Mouse (Mus musculus) embryonic facial prominence, embryonic 13.5 days (tissue): ENCODE data around the gene Serf2. TPM values are rescaled to one million over a fixed set of nuclear protein-coding genes. Genes with fewer than 3 reads are reported as not detected.

Experiments
- ATAC-seq: fragments of 200-750 bp; cut with Nextera tagmentation; 2 replicates; pipeline ENCODE4 v1.8.0; 2017; ENCODE audit warnings: low read depth; ENCODE audit not compliant: insufficient number of reproducible peaks, insufficient read depth, low FRiP score, low TSS enrichment
- H3K27ac ChIP-seq: fragments of 300-500 bp; sonication (generic); 2 replicates; pipeline ENCODE4 v1.5.1; 2015; ENCODE audit warnings: moderate library complexity, mild to moderate bottlenecking, inconsistent platforms
- H3K27me3 ChIP-seq: fragments of 300-500 bp; sonication (generic); 2 replicates; pipeline ENCODE4 v1.6.1; 2015; ENCODE audit warnings: mild to moderate bottlenecking, inconsistent platforms
- H3K36me3 ChIP-seq: fragments of 300-500 bp; sonication (generic); 2 replicates; pipeline ENCODE4 v1.6.1; 2015; ENCODE audit warnings: mild to moderate bottlenecking, inconsistent platforms
- H3K4me1 ChIP-seq: fragments of 300-500 bp; sonication (generic); 2 replicates; pipeline ENCODE4 v1.6.1; 2015; ENCODE audit warnings: inconsistent platforms
- H3K4me2 ChIP-seq: fragments of 300-500 bp; sonication (generic); 2 replicates; pipeline ENCODE4 v1.6.1; 2015; ENCODE audit warnings: moderate library complexity, mild to moderate bottlenecking, inconsistent platforms
- H3K4me3 ChIP-seq: fragments of 300-500 bp; sonication (generic); 2 replicates; pipeline ENCODE4 v1.5.1; 2015; ENCODE audit warnings: mild to moderate bottlenecking, inconsistent platforms
- H3K9ac ChIP-seq: fragments of 300-500 bp; sonication (generic); 2 replicates; pipeline ENCODE4 v1.6.1; 2015; ENCODE audit warnings: mild to moderate bottlenecking, inconsistent platforms
- H3K9me3 ChIP-seq: fragments of 300-500 bp; sonication (generic); 2 replicates; pipeline ENCODE4 v1.6.1; 2016; ENCODE audit warnings: inconsistent platforms
- WGBS: fragments of 180-500 bp; shearing (Covaris S2); methylation state at CpG from one replicate; pipeline ENCODE4 v1.1.7; 2015; ENCODE audit warnings: mixed read lengths; 5-methylcytosine and 5-hydroxymethylcytosine counted together
- polyA plus RNA-seq: library from polyadenylated mRNA; unstranded; fragments of >200 nt; fragmentation: Nextera tagmentation; extraction: Ambion mirVana; gene quantifications from 2 replicates; pipeline ENCODE4 v1.2.1, GENCODE M21; 2015

Gene Serf2
- 552 and 638 TPM in 2 replicates for polyA plus RNA-seq

- peak; percentile 97 for ATAC-seq
- Histone ChIP-seq H3K27me3 (no peaks in the 10 kb centered on the region), H3K4me3 (peak within 1 kb of the TSS; percentile 97), H3K36me3 (peaks cover 27% of the 10 kb centered on the region), H3K4me2 (peak within 1 kb of the TSS; percentile 87), H3K9ac (peak within 1 kb of the TSS; percentile 97), H3K27ac (peak within 1 kb of the TSS; percentile 97), H3K4me1 (peaks cover 27% of the 10 kb centered on the region), H3K9me3 (no peaks in the 10 kb centered on the region)
- under 1% methylated on average over 73 of the region's 74 CpGs for WGBS
Observed at GRCm38 (mm10) chr2:121448739-121449535, at the start of gene Serf2. Serf2 (plus strand) TSS chr2:121449195.

DNA sequence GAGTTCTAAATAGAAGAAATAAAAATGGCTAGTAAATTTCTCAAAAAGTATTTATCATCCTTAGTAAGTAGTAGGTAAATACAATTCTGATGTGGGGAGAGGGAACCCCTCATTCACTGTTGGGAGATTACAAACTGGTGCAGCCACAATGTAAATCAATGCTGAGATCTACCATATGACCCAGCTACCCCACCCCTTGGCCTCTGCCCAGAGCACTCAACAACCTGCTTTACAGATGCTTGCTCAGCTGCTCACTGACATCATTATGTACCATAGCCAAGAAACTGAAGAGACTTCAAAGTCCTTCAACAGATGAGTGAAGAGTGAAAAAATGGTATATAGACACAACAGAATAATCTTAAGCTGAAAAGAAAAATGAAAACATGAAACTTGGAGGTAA is 45.7 kb upstream of the Serf2 start:
- Histone ChIP-seq H3K36me3 (no peaks in the 10 kb centered on the region), H3K4me1 (no peaks in the 10 kb centered on the region), H3K9ac (no peak overlapping the region), H3K4me3 (no peak overlapping the region), H3K4me2 (no peak overlapping the region), H3K27ac (no peak overlapping the region), H3K27me3 (no peaks in the 10 kb centered on the region), H3K9me3 (no peaks in the 10 kb centered on the region)
- ATAC-seq, result no peak

DNA sequence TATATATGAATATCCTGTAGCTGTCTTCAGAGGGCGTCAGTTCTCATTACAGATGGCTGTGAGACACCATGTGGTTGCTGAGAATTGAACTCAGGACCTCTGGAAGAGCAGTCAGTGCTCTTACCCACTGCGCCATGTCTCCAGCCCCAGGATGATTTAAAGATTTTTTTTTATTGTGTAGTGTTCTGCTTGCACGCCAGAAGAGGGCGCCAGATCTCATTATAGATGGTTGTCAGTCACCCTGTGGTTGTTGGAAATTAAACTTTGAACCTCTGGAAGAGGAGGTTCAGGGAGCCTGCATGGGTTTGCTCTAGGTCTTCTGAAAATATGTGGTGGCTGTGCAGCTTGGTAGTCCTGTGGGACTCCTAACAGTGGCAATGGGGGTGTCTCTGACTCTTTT is 40.8 kb upstream of the Serf2 start:
- WGBS, result 29% methylated on average over 4 of the region's 4 CpGs
- H3K9me3 ChIP-seq, result no peaks in the 10 kb centered on the region
- H3K9ac ChIP-seq, result no peak overlapping the region
- H3K4me3 ChIP-seq, result no peak overlapping the region
- no peaks in the 10 kb centered on the region for H3K27me3 ChIP-seq
- H3K4me1 ChIP-seq, result no peaks in the 10 kb centered on the region; the same call in 1 of the 2 replicates
- no peak overlapping the region for H3K27ac ChIP-seq
- no peak for ATAC-seq
- H3K36me3 ChIP-seq, result no peaks in the 10 kb centered on the region
- H3K4me2 ChIP-seq, result no peak overlapping the region

GRCm38 (mm10) chr2:121412843-121413386 is 36.1 kb upstream of the Serf2 start:
- peak overlapping the region; percentile 73 for H3K4me3 ChIP-seq
- peaks cover 21% of the 10 kb centered on the region for H3K4me1 ChIP-seq
- H3K36me3 ChIP-seq, result peaks cover 10% of the 10 kb centered on the region
- H3K4me2 ChIP-seq, result peak overlapping the region; percentile 68
- peak overlapping the region; percentile 98 for H3K9ac ChIP-seq
- H3K27ac ChIP-seq, result peak overlapping the region; percentile 95
- H3K27me3 ChIP-seq, result no peaks in the 10 kb centered on the region
- 0 out of 2 replicates have a peak, but pooled peaks have one; percentile 0 for ATAC-seq
- no peaks in the 10 kb centered on the region for H3K9me3 ChIP-seq
- WGBS, result 12% methylated on average over 4 of the region's 4 CpGs

DNA sequence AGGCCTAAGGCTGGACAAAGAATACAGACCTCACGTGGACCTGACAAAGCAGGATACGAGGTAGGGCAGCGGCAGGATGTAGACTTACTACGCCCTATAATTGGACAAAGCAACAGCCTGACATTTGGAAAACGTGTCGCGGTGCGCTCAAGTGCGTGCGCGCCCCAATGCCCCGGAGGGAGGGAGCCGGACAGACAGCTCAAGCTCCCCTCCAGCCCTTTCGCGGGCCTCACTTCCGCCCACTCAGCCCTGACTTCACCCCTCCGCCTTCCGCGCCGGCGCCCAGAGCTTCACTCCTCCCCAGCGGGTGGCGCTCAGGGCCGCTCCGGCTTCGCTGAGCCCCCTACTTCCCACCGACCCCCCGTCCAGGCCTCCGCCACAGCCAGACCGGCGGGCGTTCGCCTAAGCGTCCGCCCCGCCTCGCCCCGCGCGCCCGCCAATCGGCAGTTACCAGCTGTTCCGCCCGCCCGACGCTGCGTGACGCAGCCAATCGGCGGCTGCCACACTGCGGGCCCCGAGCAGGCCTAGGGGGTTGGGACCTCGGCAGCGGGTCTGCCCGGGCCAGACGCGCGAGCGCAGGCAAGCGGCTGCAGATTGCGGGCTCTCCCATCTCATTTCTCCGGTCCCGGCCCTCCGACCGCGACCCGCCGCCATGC is 35.5 kb upstream of the Serf2 start, which contains the start of the genes Pdia3 and Catsper2:
Pdia3 (plus strand) TSS at position 389 of the 656 bp plus-strand sequence.
Catsper2 (minus strand) TSS at position 406 of the 656 bp plus-strand sequence.
- peaks cover 16% of the 10 kb centered on the region for H3K36me3 ChIP-seq
- peaks cover 21% of the 10 kb centered on the region for H3K4me1 ChIP-seq
- peak; percentile 100 for ATAC-seq
- H3K4me3 ChIP-seq, result peak within 1 kb of the TSS; percentile 73
- peak within 1 kb of the TSS; percentile 68 for H3K4me2 ChIP-seq
- peak within 1 kb of the TSS; percentile 95 for H3K27ac ChIP-seq
- no peaks in the 10 kb centered on the region for H3K9me3 ChIP-seq
- no peaks in the 10 kb centered on the region for H3K27me3 ChIP-seq
- under 1% methylated on average over 65 of the region's 68 CpGs for WGBS
- H3K9ac ChIP-seq, result peak within 1 kb of the TSS; percentile 98

- peak; percentile 50 for ATAC-seq
- under 1% methylated on average over 32 of the region's 32 CpGs for WGBS
- no peaks in the 10 kb centered on the region for H3K9me3 ChIP-seq
- H3K4me3 ChIP-seq, result peak overlapping the region; percentile 73
- H3K27ac ChIP-seq, result peak overlapping the region; percentile 95
- H3K4me1 ChIP-seq, result peaks cover 24% of the 10 kb centered on the region
- peaks cover 21% of the 10 kb centered on the region for H3K36me3 ChIP-seq
- H3K27me3 ChIP-seq, result no peaks in the 10 kb centered on the region
- H3K4me2 ChIP-seq, result peak overlapping the region; percentile 68
- H3K9ac ChIP-seq, result peak overlapping the region; percentile 98
Observed at GRCm38 (mm10) chr2:121414139-121414685, 34.8 kb upstream of the Serf2 start.

GRCm38 (mm10) chr2:121415103-121415502 is 33.9 kb upstream of the Serf2 start:
- Histone ChIP-seq H3K27ac (no peak overlapping the region), H3K4me3 (peak overlapping the region; percentile 73), H3K4me1 (peaks cover 24% of the 10 kb centered on the region), H3K4me2 (peak overlapping the region; percentile 68), H3K9me3 (no peaks in the 10 kb centered on the region), H3K9ac (peak overlapping the region; percentile 62), H3K36me3 (peaks cover 26% of the 10 kb centered on the region), H3K27me3 (no peaks in the 10 kb centered on the region)
- 57% methylated on average over 3 of the region's 3 CpGs for WGBS
- ATAC-seq, result no peak

GRCm38 (mm10) chr2:121415591-121415990 is 33.4 kb upstream of the Serf2 start:
- no peaks in the 10 kb centered on the region for H3K9me3 ChIP-seq
- H3K27me3 ChIP-seq, result no peaks in the 10 kb centered on the region
- H3K4me1 ChIP-seq, result peaks cover 24% of the 10 kb centered on the region
- no peak for ATAC-seq
- peak overlapping the region; percentile 62 for H3K9ac ChIP-seq
- peak overlapping the region; percentile 68 for H3K4me2 ChIP-seq
- WGBS, result 73% methylated on average over 3 of the region's 3 CpGs
- peak overlapping the region; percentile 73 for H3K4me3 ChIP-seq
- peaks cover 30% of the 10 kb centered on the region for H3K36me3 ChIP-seq
- H3K27ac ChIP-seq, result no peak overlapping the region

DNA sequence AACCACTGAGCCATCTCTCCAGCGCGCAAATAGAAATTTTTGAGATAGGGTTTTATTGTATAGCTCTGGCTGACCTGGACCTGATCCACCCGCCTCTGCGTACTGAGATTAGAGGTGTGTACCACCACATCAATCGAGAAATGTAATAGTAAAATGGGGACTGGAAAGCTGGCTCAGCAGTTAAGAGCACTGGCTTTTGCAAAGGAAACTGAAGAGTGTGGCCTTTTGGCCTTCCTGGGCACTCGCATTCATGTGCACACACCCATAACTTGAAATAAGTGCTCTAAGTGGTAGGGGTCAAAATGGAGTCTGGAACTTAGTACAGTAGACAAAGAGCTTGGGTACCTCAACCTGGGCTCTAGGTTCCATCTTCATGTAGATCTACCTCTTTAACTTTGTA is 32.6 kb upstream of the Serf2 start:
- peaks cover 24% of the 10 kb centered on the region for H3K4me1 ChIP-seq
- H3K9ac ChIP-seq, result no peak overlapping the region
- no peak for ATAC-seq
- 92% methylated on average over 6 of the region's 6 CpGs for WGBS
- no peaks in the 10 kb centered on the region for H3K27me3 ChIP-seq
- H3K36me3 ChIP-seq, result peaks cover 35% of the 10 kb centered on the region
- no peak overlapping the region for H3K27ac ChIP-seq
- H3K9me3 ChIP-seq, result no peaks in the 10 kb centered on the region
- H3K4me3 ChIP-seq, result peak overlapping the region; percentile 73; the same call in 1 of the 2 replicates
- H3K4me2 ChIP-seq, result peak overlapping the region; percentile 68

DNA sequence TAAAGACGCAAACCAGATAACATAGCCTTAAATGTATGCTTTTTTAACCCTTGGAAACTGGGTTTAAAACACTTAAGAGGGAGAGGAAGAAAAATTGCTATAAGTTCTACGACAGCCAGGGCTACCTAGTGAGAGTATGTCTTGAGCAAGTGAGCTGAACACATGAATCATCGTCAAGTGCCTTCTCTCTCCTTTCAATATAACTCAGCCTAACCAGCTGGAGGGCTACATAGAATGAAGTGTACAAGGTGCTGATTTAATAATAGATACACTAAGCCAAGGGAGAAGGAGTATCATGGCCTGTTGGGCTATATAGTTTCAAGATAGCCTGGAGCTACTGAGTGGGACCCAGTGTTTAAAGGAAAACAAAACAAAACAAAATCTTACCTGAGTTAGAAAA is 30.5 kb upstream of the Serf2 start:
- 92% methylated on average over 3 of the region's 3 CpGs for WGBS

GRCm38 (mm10) chr2:121423166-121423565 is 25.8 kb upstream of the Serf2 start:
- H3K27ac ChIP-seq, result no peak overlapping the region

More for the DNA sequence above, 30.5 kb upstream of the Serf2 start:
- Histone ChIP-seq H3K9ac (no peak overlapping the region), H3K4me1 (peaks cover 24% of the 10 kb centered on the region), H3K27ac (no peak overlapping the region), H3K4me2 (no peak overlapping the region), H3K9me3 (no peaks in the 10 kb centered on the region), H3K27me3 (no peaks in the 10 kb centered on the region), H3K36me3 (peaks cover 54% of the 10 kb centered on the region), H3K4me3 (no peak overlapping the region)
- no peak for ATAC-seq

More at GRCm38 (mm10) chr2:121423166-121423565, 25.8 kb upstream of the Serf2 start:
- ATAC-seq, result no peak
- peaks cover 87% of the 10 kb centered on the region for H3K36me3 ChIP-seq
- no peaks in the 10 kb centered on the region for H3K9me3 ChIP-seq
- no peak overlapping the region for H3K4me3 ChIP-seq
- no peak overlapping the region for H3K4me2 ChIP-seq
- H3K4me1 ChIP-seq, result 0 out of 2 replicates have a peak, but pooled peaks cover 3% of the 10 kb centered on the region
- no peak overlapping the region for H3K9ac ChIP-seq
- WGBS, result 92% methylated on average over 2 of the region's 2 CpGs
- H3K27me3 ChIP-seq, result no peaks in the 10 kb centered on the region
